Mouse (Mus musculus) kidney, embryonic 16.5 days (tissue): ENCODE measurements around the gene Ccdc153. TPM values are rescaled to one million over a fixed set of nuclear protein-coding genes. Genes with fewer than 3 reads are reported as not detected.

ENCODE experiments used
- ATAC-seq: fragments of 200-750 bp; cut with Nextera tagmentation; 2 replicates; pipeline ENCODE4 v1.8.0; 2017; ENCODE audit warnings: moderate TSS enrichment; ENCODE audit not compliant: low FRiP score, low TSS enrichment
- H3K27ac ChIP-seq: fragments of 300-500 bp; sonication (generic); 2 replicates; pipeline ENCODE4 v1.5.1; 2014; ENCODE audit warnings: low read length
- H3K27me3 ChIP-seq: fragments of 300-500 bp; sonication (generic); 2 replicates; pipeline ENCODE4 v1.6.1; 2014; ENCODE audit warnings: low read length, control low read depth, mixed read lengths; ENCODE audit not compliant: insufficient read depth
- H3K36me3 ChIP-seq: fragments of 300-500 bp; sonication (generic); 2 replicates; pipeline ENCODE4 v1.6.1; 2014; ENCODE audit warnings: low read length, control low read depth, mixed read lengths; ENCODE audit not compliant: insufficient read depth
- H3K4me1 ChIP-seq: fragments of 300-500 bp; sonication (generic); 2 replicates; pipeline ENCODE4 v1.6.1; 2014; ENCODE audit warnings: low read length, control low read depth, mixed read lengths; ENCODE audit not compliant: insufficient read depth
- H3K4me2 ChIP-seq: fragments of 300-500 bp; sonication (generic); replicated peaks from 2 replicates; pipeline ENCODE4 v1.6.1; 2014; ENCODE audit warnings: low read depth, low read length
- H3K4me3 ChIP-seq: fragments of 300-500 bp; sonication (generic); 2 replicates; pipeline ENCODE4 v1.5.1; 2014; ENCODE audit warnings: mild to moderate bottlenecking, low read length
- H3K9ac ChIP-seq: fragments of 300-500 bp; sonication (generic); replicated peaks from 2 replicates; pipeline ENCODE4 v1.6.1; 2014; ENCODE audit warnings: low read length
- H3K9me3 ChIP-seq: fragments of 300-500 bp; sonication (generic); 2 replicates; pipeline ENCODE4 v1.6.1; 2016; ENCODE audit warnings: low read length, control low read depth
- WGBS: fragments of 180-500 bp; shearing (Covaris S2); extraction: QIAGEN DNeasy Blood & Tissue Kit; methylation state at CpG from one replicate; pipeline ENCODE4 v1.1.7; 2014; 5-methylcytosine and 5-hydroxymethylcytosine counted together
- polyA plus RNA-seq: library from polyadenylated mRNA; unstranded; fragments of >200 nt; fragmentation: Nextera tagmentation; extraction: Ambion mirVana; gene quantifications from 2 replicates; pipeline ENCODE4 v1.2.1, GENCODE M21; 2015

The Ccdc153 gene
- polyA plus RNA-seq: not detected in 2 replicates

GRCm38 (mm10) chr9:44240399-44240798 is at the start of gene Ccdc153:
TSS of gene Ccdc153 (plus strand) at chr9:44240676.
- Histone ChIP-seq H3K27ac (no peak within 1 kb of the TSS), H3K9ac (no peak within 1 kb of the TSS), H3K4me1 (peaks cover 8% of the 10 kb centered on the region; the same call in 1 of the 2 replicates), H3K36me3 (no peaks in the 10 kb centered on the region), H3K4me3 (no peak within 1 kb of the TSS), H3K9me3 (no peaks in the 10 kb centered on the region), H3K4me2 (no peak within 1 kb of the TSS), H3K27me3 (no peaks in the 10 kb centered on the region)
- 52% methylated on average over 2 of the region's 2 CpGs for WGBS
- no peak for ATAC-seq

DNA sequence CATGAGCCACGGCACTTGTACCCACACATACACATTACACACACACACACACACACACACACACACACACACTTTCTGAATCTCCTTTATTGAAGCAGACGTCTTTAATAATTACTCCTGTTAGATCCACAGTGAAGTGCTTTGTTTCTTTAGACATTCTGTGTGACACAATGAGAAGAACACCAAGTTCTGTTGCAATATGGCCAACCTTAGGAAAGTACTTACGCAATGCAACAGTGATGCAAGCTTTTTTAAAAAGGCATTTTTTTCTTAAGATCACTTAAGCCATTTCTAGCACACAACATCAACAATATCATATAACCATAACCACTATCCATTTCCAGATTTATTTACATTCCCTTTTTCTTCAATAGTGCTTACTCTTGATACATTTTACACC is 49.3 kb upstream of the Ccdc153 start:
- no peaks in the 10 kb centered on the region for H3K4me1 ChIP-seq
- H3K9ac ChIP-seq: no peak overlapping the region
- no peak overlapping the region for H3K27ac ChIP-seq
- no peak overlapping the region for H3K4me3 ChIP-seq
- WGBS: 57% methylated on average over 3 of the region's 3 CpGs
- no peaks in the 10 kb centered on the region for H3K27me3 ChIP-seq
- no peak overlapping the region for H3K4me2 ChIP-seq
- no peaks in the 10 kb centered on the region for H3K9me3 ChIP-seq
- ATAC-seq: no peak
- peaks cover 4% of the 10 kb centered on the region; the same call in 1 of the 2 replicates for H3K36me3 ChIP-seq

DNA sequence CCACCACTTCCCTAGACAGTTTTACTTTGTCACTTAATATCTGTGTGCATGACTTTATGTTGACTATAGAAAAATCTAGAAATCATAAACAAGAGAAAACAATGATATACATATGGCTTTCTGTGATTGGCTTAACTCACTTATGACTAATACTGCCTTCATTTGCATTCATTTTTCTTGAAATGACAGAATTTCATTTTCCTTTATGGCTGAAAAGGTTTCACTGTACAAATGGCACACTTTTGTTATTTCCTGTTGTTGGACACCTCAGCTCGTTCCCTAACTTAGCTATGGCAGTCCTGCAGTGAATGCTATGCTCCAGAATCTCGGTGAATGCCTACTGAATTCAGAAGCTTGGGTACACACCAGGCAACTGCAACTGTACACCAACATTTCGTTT is 48.2 kb upstream of the Ccdc153 start:
- Histone ChIP-seq H3K4me2 (no peak overlapping the region), H3K9me3 (no peaks in the 10 kb centered on the region), H3K4me3 (no peak overlapping the region), H3K36me3 (peaks cover 7% of the 10 kb centered on the region; the same call in 1 of the 2 replicates), H3K9ac (no peak overlapping the region), H3K4me1 (no peaks in the 10 kb centered on the region), H3K27ac (no peak overlapping the region), H3K27me3 (no peaks in the 10 kb centered on the region)
- no peak for ATAC-seq
- WGBS: 84% methylated on average over 3 of the region's 3 CpGs

- no peak for ATAC-seq
- no peak overlapping the region for H3K4me2 ChIP-seq
- H3K27me3 ChIP-seq: no peaks in the 10 kb centered on the region
- H3K27ac ChIP-seq: no peak overlapping the region
- H3K9ac ChIP-seq: no peak overlapping the region
- peaks cover 9% of the 10 kb centered on the region; the same call in 1 of the 2 replicates for H3K36me3 ChIP-seq
- H3K4me1 ChIP-seq: no peaks in the 10 kb centered on the region
- H3K9me3 ChIP-seq: no peaks in the 10 kb centered on the region
- WGBS: 94% methylated on average over 5 of the region's 5 CpGs
- H3K4me3 ChIP-seq: no peak overlapping the region
These were observed 47.7 kb upstream of the Ccdc153 start for GRCm38 (mm10) chr9:44192794-44193193.

DNA sequence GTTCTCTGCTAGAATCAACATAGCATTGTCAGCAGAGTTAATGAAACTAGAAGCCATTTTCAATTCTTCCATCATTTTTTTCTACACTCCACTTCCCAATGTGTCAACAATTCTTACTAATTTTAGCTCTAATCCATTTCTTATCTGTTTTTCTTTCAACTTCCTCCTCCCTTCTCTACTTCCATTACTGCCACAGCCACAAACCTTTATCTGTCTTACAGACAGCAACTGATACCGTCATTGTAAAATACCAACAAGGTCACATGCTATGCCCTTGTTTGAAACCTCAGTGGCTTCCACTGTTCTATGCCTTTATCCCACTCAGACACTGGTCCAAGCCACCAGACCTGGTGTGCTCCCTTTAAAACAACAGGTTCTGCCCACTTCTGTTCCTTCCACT is 46.5 kb upstream of the Ccdc153 start:
- Histone ChIP-seq H3K9ac (no peak overlapping the region), H3K9me3 (no peaks in the 10 kb centered on the region), H3K36me3 (peaks cover 15% of the 10 kb centered on the region; the same call in 1 of the 2 replicates), H3K4me3 (no peak overlapping the region), H3K4me2 (no peak overlapping the region), H3K27me3 (no peaks in the 10 kb centered on the region), H3K4me1 (no peaks in the 10 kb centered on the region), H3K27ac (no peak overlapping the region)
- 71% methylated on average over 1 of the region's 1 CpGs for WGBS
- ATAC-seq: no peak

GRCm38 (mm10) chr9:44196354-44196753 is 44.1 kb upstream of the Ccdc153 start:
- H3K36me3 ChIP-seq: peaks cover 26% of the 10 kb centered on the region
- no peaks in the 10 kb centered on the region for H3K27me3 ChIP-seq
- WGBS: 94% methylated on average over 4 of the region's 4 CpGs
- no peak overlapping the region for H3K4me3 ChIP-seq
- H3K4me1 ChIP-seq: no peaks in the 10 kb centered on the region
- H3K4me2 ChIP-seq: no peak overlapping the region
- H3K9ac ChIP-seq: no peak overlapping the region
- no peaks in the 10 kb centered on the region for H3K9me3 ChIP-seq
- H3K27ac ChIP-seq: no peak overlapping the region
- no peak for ATAC-seq

DNA sequence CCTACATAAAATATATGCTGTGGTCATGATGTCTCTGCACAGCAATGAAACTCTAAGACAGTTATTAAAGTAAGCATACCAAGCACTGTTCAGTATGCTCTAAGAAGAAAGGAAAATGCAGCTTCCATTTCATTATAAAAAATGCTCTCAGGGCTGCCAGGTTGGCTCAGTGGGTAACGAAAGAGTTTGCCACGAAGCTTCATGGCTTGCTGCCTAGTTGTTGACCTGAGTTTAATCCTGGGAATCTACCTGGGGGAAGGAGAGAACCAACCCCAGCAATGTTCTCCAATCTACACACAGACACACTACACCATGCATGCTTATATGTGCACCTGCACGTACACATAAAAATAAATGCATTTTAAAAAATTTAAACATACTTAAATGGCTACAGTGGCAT is 41.3 kb upstream of the Ccdc153 start:
- Histone ChIP-seq H3K27me3 (no peaks in the 10 kb centered on the region), H3K36me3 (peaks cover 26% of the 10 kb centered on the region), H3K27ac (peak overlapping the region; percentile 46; the same call in 1 of the 2 replicates), H3K4me2 (no peak overlapping the region), H3K4me3 (no peak overlapping the region), H3K9ac (no peak overlapping the region), H3K4me1 (no peaks in the 10 kb centered on the region), H3K9me3 (no peaks in the 10 kb centered on the region)
- WGBS: 77% methylated on average over 3 of the region's 3 CpGs
- ATAC-seq: no peak

GRCm38 (mm10) chr9:44199580-44199979 is 40.9 kb upstream of the Ccdc153 start:
- Histone ChIP-seq H3K36me3 (peaks cover 26% of the 10 kb centered on the region), H3K4me1 (no peaks in the 10 kb centered on the region), H3K4me2 (no peak overlapping the region), H3K9me3 (no peaks in the 10 kb centered on the region), H3K27ac (no peak overlapping the region), H3K27me3 (no peaks in the 10 kb centered on the region), H3K4me3 (no peak overlapping the region), H3K9ac (no peak overlapping the region)
- no peak for ATAC-seq

DNA sequence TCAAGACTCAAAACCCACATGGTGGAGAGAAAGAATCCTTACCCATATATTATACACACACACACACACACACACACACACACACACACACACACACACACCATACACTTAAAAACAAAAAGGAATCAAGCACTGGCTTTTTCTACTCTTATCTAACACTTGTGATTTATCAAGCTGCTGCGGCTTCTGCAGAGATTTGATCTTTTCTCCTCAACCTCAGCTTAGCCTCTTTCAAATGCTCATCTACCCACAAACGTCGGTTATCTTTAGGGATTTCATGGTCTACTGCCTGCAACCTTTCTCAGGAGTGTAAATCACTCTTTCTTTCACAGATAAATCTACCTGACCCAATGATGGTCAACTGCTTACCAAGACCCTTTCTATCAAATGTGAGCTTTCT is 40.0 kb upstream of the Ccdc153 start:
- H3K4me2 ChIP-seq: no peak overlapping the region
- H3K9ac ChIP-seq: no peak overlapping the region
- H3K4me1 ChIP-seq: no peaks in the 10 kb centered on the region
- no peaks in the 10 kb centered on the region for H3K9me3 ChIP-seq
- H3K4me3 ChIP-seq: no peak overlapping the region
- no peaks in the 10 kb centered on the region for H3K27me3 ChIP-seq
- H3K27ac ChIP-seq: no peak overlapping the region
- no peak for ATAC-seq
- H3K36me3 ChIP-seq: peaks cover 26% of the 10 kb centered on the region
- 54% methylated on average over 3 of the region's 3 CpGs for WGBS

DNA sequence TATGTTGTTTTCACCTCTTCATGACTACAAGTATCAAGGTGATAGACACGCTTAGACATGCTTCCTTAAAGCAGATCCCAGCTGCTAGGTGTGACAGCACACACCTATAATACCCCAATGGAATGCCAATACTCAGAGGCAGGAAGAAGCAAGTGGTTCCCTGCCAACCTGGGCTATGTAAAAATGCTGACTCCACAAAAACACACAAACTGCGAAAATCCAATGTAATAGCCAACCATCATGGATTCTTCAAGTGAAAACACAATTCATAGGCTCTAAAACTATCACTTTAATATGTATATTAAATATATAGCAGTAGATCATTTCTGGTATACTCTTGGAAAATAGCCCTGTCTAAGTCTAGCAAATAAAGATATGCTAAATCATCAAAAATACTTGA is 32.6 kb upstream of the Ccdc153 start:
- no peak overlapping the region for H3K4me2 ChIP-seq
- H3K9me3 ChIP-seq: peaks cover 5% of the 10 kb centered on the region; the same call in 1 of the 2 replicates
- ATAC-seq: no peak
- no peak overlapping the region for H3K9ac ChIP-seq
- H3K27ac ChIP-seq: no peak overlapping the region
- H3K36me3 ChIP-seq: peaks cover 10% of the 10 kb centered on the region
- H3K4me1 ChIP-seq: no peaks in the 10 kb centered on the region
- WGBS: 91% methylated on average over 2 of the region's 2 CpGs
- no peaks in the 10 kb centered on the region for H3K27me3 ChIP-seq
- no peak overlapping the region for H3K4me3 ChIP-seq
